Mouse (Mus musculus) thymus, adult 2 months (tissue): ENCODE measurements around the gene Zc3h10.

ENCODE experiments used
- CTCF ChIP-seq: fragments of 200-500 bp; IDR thresholded peaks from 2 replicates; pipeline ENCODE4 v1.5.1; 2012; ENCODE audit warnings: mild to moderate bottlenecking, control low read depth, low read length, moderate library complexity, borderline replicate concordance; ENCODE audit not compliant: control insufficient read depth, poor library complexity, insufficient read depth; ENCODE audit errors: extremely low read depth
- POLR2A ChIP-seq: fragments of 200-500 bp; IDR thresholded peaks from 2 replicates; pipeline ENCODE4 v1.6.1; 2012; ENCODE audit warnings: mild to moderate bottlenecking, low read length, control low read depth, moderate library complexity; ENCODE audit not compliant: control insufficient read depth, poor library complexity, insufficient read depth; ENCODE audit errors: extremely low read depth

DNA sequence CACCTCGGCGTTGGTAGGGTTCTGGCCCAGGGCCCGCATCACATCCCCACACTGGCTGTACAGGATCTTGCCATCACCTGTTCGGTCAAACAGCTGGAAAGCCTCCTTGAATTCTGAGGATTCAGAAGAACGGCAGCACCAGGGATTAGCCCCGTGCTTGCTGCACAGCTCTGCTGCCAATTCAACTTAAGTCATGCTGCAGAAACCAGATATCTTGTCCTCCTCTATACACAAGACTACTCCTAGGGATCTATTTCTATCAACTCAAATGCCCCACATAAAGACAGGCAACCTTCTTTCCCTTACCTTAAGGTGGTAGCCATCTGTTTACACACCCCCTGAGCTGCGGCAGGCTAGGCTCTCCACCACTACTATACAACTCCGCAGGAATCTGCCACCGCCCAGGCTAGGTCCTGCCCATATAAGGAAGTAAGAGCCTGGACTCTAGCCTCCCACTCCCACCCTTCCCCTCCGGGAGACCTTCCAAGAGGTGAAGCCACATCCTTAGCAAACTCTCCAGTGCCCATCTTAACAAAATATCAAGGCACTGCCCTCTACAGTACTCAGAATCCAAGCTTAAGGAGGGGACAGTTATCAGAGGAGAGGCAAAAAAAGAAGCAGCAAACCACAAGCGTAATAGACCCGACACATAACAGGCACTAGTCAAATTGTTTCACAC lies 54.8 kb downstream of the Zc3h10 start:
- TF ChIP-seq CTCF (no peak), POLR2A (no peak)
